Comparison of ENCODE assay signal across 18 mouse cellular contexts in genomic region chr8:42958052-42958805, GRCm38 (mm10).
"Had no signal": no experiment of that assay in that cellular context is flagged by ENCODE, and none has a peak within 500 bp of the region (broad histone marks: within the 10 kb centered on the region; RNA-seq: fewer than 3 reads in every experiment).

No protein-coding gene starts in this region.

- H3K4me1 ChIP-seq: limb, embryonic 10.5 days; liver, embryonic 15.5 days; lung, embryonic 15.5 days; megakaryocyte, embryonic 14.5 days; midbrain, embryonic 15.5 days; neural tube, embryonic 12.5 days had no signal

- H3K4me2 ChIP-seq: liver, embryonic 11.5 days; liver, embryonic 15.5 days; lung, embryonic 15.5 days; midbrain, embryonic 11.5 days; midbrain, embryonic 15.5 days; neural tube, embryonic 12.5 days had no signal

- H3K27me3 ChIP-seq: liver, embryonic 15.5 days; lung, embryonic 15.5 days; megakaryocyte, embryonic 14.5 days; midbrain, embryonic 15.5 days; neural tube, embryonic 12.5 days had no signal

- DNase-seq: kidney, adult 8-10 months; kidney, postnatal 25 days; retina, postnatal 1 day; right cerebral cortex, postnatal 25 days; spleen, adult 18-20 months; thymus, adult 2 months; thymus, postnatal 25 days had no signal

- H3K9ac ChIP-seq: liver, embryonic 15.5 days; lung, embryonic 15.5 days; midbrain, embryonic 15.5 days; neural tube, embryonic 12.5 days had no signal

- H3K36me3 ChIP-seq: limb, embryonic 10.5 days; liver, embryonic 15.5 days; lung, embryonic 15.5 days; midbrain, embryonic 15.5 days; neural tube, embryonic 12.5 days had no signal

- H3K27ac ChIP-seq: left cerebral cortex, adult 2 months; limb, embryonic 10.5 days; liver, embryonic 15.5 days; lung, embryonic 15.5 days; macrophage; midbrain, embryonic 15.5 days; neural tube, embryonic 12.5 days had no signal

- H3K4me3 ChIP-seq: left cerebral cortex, adult 2 months; limb, embryonic 10.5 days; liver, embryonic 15.5 days; lung, embryonic 15.5 days; megakaryocyte, embryonic 14.5 days; midbrain, embryonic 15.5 days; neural tube, embryonic 12.5 days had no signal

- ATAC-seq: intestine, postnatal 0 days; midbrain, embryonic 15.5 days had no signal

- H3K9me3 ChIP-seq: limb, embryonic 10.5 days; liver, embryonic 15.5 days; lung, embryonic 15.5 days; megakaryocyte, embryonic 14.5 days; midbrain, embryonic 15.5 days; neural tube, embryonic 12.5 days had no signal
